Mouse (Mus musculus) MEL (cell line): Measurements from ENCODE around the gene Col4a3bp. TPM values are rescaled to one million over a fixed set of nuclear protein-coding genes. Genes with fewer than 3 reads are reported as not detected.

Source experiments
- DNase-seq: peaks from one replicate; pipeline ENCODE4 v3.0.0; 2011; ENCODE audit warnings: low read depth, low spot score
- H3K27ac ChIP-seq: 2 replicates; pipeline ENCODE4 v1.5.1; 2012; ENCODE audit warnings: low read depth, mild to moderate bottlenecking, control low read depth, low read length, moderate library complexity; ENCODE audit not compliant: control insufficient read depth
- H3K27me3 ChIP-seq, 2 experiments: fragments of 150-350 bp in 1 of 2; sonication (generic) in 1 of 2; 2 replicates each; pipeline ENCODE4 v1.6.1; 2012; ENCODE audit warnings: low read length in 2 of 2, mild to moderate bottlenecking in 2 of 2, improper control_type of control experiment in 1 of 2, moderate library complexity in 1 of 2; ENCODE audit not compliant: insufficient read depth in 2 of 2, control insufficient read depth in 1 of 2
- H3K36me3 ChIP-seq, 2 experiments: 2 replicates each; pipeline ENCODE4 v1.6.1; 2012 to 2014; ENCODE audit warnings: low read length in 2 of 2, improper control_type of control experiment in 1 of 2, inconsistent platforms in 1 of 2, mild to moderate bottlenecking in 1 of 2; ENCODE audit not compliant: insufficient read depth in 2 of 2, control insufficient read depth in 1 of 2
- H3K4me1 ChIP-seq, 2 experiments: fragments of 150-350 bp in 1 of 2; sonication (generic) in 1 of 2; 2 replicates each; pipeline ENCODE4 v1.6.1; 2012; ENCODE audit warnings: low read length in 2 of 2, improper control_type of control experiment in 1 of 2, mild to moderate bottlenecking in 1 of 2; ENCODE audit not compliant: insufficient read depth in 2 of 2, control insufficient read depth in 1 of 2
- H3K4me3 ChIP-seq, 2 experiments: fragments of 150-350 bp in 1 of 2; sonication (generic) in 1 of 2; 2 replicates each; pipeline ENCODE4 v1.5.1; 2012; ENCODE audit warnings: low read depth in 2 of 2, low read length in 2 of 2, mild to moderate bottlenecking in 2 of 2, moderate library complexity in 2 of 2, control low read depth in 1 of 2, improper control_type of control experiment in 1 of 2; ENCODE audit not compliant: control insufficient read depth in 1 of 2, insufficient read depth in 1 of 2
- H3K79me2 ChIP-seq: 2 replicates; pipeline ENCODE4 v1.6.1; 2012; ENCODE audit warnings: mild to moderate bottlenecking, low read length, moderate library complexity; ENCODE audit not compliant: control insufficient read depth, poor library complexity, insufficient read depth
- H3K9ac ChIP-seq: 2 replicates; pipeline ENCODE4 v1.6.1; 2012; ENCODE audit warnings: low read depth, mild to moderate bottlenecking, control low read depth, low read length, moderate library complexity; ENCODE audit not compliant: control insufficient read depth, poor library complexity, severe bottlenecking
- H3K9me3 ChIP-seq: fragments of 150-350 bp; sonication (generic); replicated peaks from 2 replicates; pipeline ENCODE4 v1.6.1; 2012; ENCODE audit warnings: mild to moderate bottlenecking, low read length, improper control_type of control experiment, moderate library complexity; ENCODE audit not compliant: insufficient read depth
- CHD1 ChIP-seq: IDR thresholded peaks from 2 replicates; pipeline ENCODE4 v1.6.1; 2012; ENCODE audit warnings: low read depth, mild to moderate bottlenecking, inconsistent platforms, low read length, improper control_type of control experiment
- ELF1 ChIP-seq: IDR thresholded peaks from 2 replicates; pipeline ENCODE4 v1.6.1; 2014; ENCODE audit warnings: low read depth, mild to moderate bottlenecking, inconsistent platforms, low read length, improper control_type of control experiment, moderate library complexity
- ETS1 ChIP-seq: IDR thresholded peaks from 2 replicates; pipeline ENCODE4 v1.6.1; 2012; ENCODE audit warnings: low read depth, mild to moderate bottlenecking, inconsistent platforms, low read length, improper control_type of control experiment, moderate library complexity
- GATA1 ChIP-seq: IDR thresholded peaks from 2 replicates; pipeline ENCODE4 v1.6.1; 2011; ENCODE audit warnings: low read depth, low read length, improper control_type of control experiment
- HCFC1 ChIP-seq: IDR thresholded peaks from 2 replicates; pipeline ENCODE4 v1.6.1; 2012; ENCODE audit warnings: low read depth, mild to moderate bottlenecking, inconsistent platforms, low read length, improper control_type of control experiment, moderate library complexity
- JUND ChIP-seq: IDR thresholded peaks from 2 replicates; pipeline ENCODE4 v1.6.1; 2011; ENCODE audit warnings: low read depth, mild to moderate bottlenecking, improper control_type of control experiment, low read length
- KAT2A ChIP-seq: conservative IDR thresholded peaks from 2 replicates; pipeline ENCODE4 v1.6.1; 2012; ENCODE audit warnings: low read depth, low read length, improper control_type of control experiment, inconsistent platforms
- MAFK ChIP-seq: IDR thresholded peaks from 2 replicates; pipeline ENCODE4 v1.6.1; 2011; ENCODE audit warnings: low read depth, mild to moderate bottlenecking, low read length, improper control_type of control experiment, borderline replicate concordance
- MAX ChIP-seq: IDR thresholded peaks from 2 replicates; pipeline ENCODE4 v1.6.1; 2011; ENCODE audit warnings: low read length, improper control_type of control experiment
- MYB ChIP-seq: IDR thresholded peaks from 2 replicates; pipeline ENCODE4 v1.6.1; 2011; ENCODE audit warnings: mild to moderate bottlenecking, low read depth, low read length, improper control_type of control experiment
- MYC ChIP-seq: IDR thresholded peaks from 2 replicates; pipeline ENCODE4 v1.6.1; 2011; ENCODE audit warnings: low read depth, mild to moderate bottlenecking, low read length, improper control_type of control experiment, moderate library complexity
- POLR2A ChIP-seq, 2 experiments: IDR thresholded peaks; 2 replicates each; pipeline ENCODE4 v1.6.1; 2011 to 2012; ENCODE audit warnings: low read length in 2 of 2, mild to moderate bottlenecking in 2 of 2, control low read depth in 1 of 2, improper control_type of control experiment in 1 of 2, low read depth in 1 of 2, moderate library complexity in 1 of 2; ENCODE audit not compliant: control insufficient read depth in 1 of 2, insufficient read depth in 1 of 2, poor library complexity in 1 of 2
- RCOR1 ChIP-seq: IDR thresholded peaks from 2 replicates; pipeline ENCODE4 v1.6.1; 2012; ENCODE audit warnings: low read depth, mild to moderate bottlenecking, inconsistent platforms, low read length, improper control_type of control experiment
- TBP ChIP-seq: IDR thresholded peaks from 2 replicates; pipeline ENCODE4 v1.8.0; 2011; ENCODE audit warnings: low read depth, low read length, improper control_type of control experiment
- UBTF ChIP-seq: IDR thresholded peaks from 2 replicates; pipeline ENCODE4 v1.6.1; 2012; ENCODE audit warnings: low read depth, mild to moderate bottlenecking, inconsistent platforms, low read length, improper control_type of control experiment, moderate library complexity, borderline replicate concordance; ENCODE audit not compliant: insufficient read depth
- ZNF384 ChIP-seq: IDR thresholded peaks from 2 replicates; pipeline ENCODE4 v1.6.1; 2012; ENCODE audit warnings: low read depth, mild to moderate bottlenecking, inconsistent platforms, low read length, improper control_type of control experiment
- polyA plus RNA-seq, 2 experiments: library from polyadenylated mRNA; stranded (reverse) in 1 of 2; unstranded in 1 of 2; fragments of >175 nt in 1 of 2; fragments of >200 nt in 1 of 2; gene quantifications; 2 replicates each; pipeline versions ENCODE4 v1.2.1 to v1.2.4; 2012; ENCODE audit warnings: low replicate concordance in 2 of 2, low read depth in 1 of 2; ENCODE audit not compliant: insufficient read length in 2 of 2, insufficient read depth in 1 of 2, missing spikeins in 1 of 2
- total RNA-seq: library from RNA; depleted of rRNA; stranded (reverse); fragments of 300-350 nt; gene quantifications from 2 replicates; pipeline ENCODE4 v1.2.3, GENCODE M21; 2012

Gene Col4a3bp
- total and polyA plus RNA-seq, 3 experiments: 8.9 to 12.1 TPM; not detected in 1

GRCm38 (mm10) chr13:96653041-96653440 lies 110.6 kb downstream of the Col4a3bp start:
- H3K27me3 ChIP-seq: no peaks in the 10 kb centered on the region
- TF ChIP-seq CHD1 (no peak), MYB (no peak), ZNF384 (no peak), ELF1 (no peak), RCOR1 (no peak)
- H3K79me2 ChIP-seq: no peaks in the 10 kb centered on the region
- no peak overlapping the region for H3K27ac ChIP-seq
- no peaks in the 10 kb centered on the region for H3K9me3 ChIP-seq
- H3K4me1 ChIP-seq: no peaks in the 10 kb centered on the region
- DNase-seq: no peak
- no peak overlapping the region for H3K4me3 ChIP-seq
- H3K9ac ChIP-seq: no peak overlapping the region
- peaks cover 0 to 43% of the 10 kb centered on the region in 2 experiments; a peak in 2 of 4 replicates for H3K36me3 ChIP-seq

- H3K27me3 ChIP-seq: no peaks in the 10 kb centered on the region
- H3K79me2 ChIP-seq: no peaks in the 10 kb centered on the region
- no peak overlapping the region for H3K4me3 ChIP-seq
- peaks cover 0 to 43% of the 10 kb centered on the region in 2 experiments; a peak in 2 of 4 replicates for H3K36me3 ChIP-seq
- H3K4me1 ChIP-seq: no peaks in the 10 kb centered on the region
- DNase-seq: no peak
- H3K9ac ChIP-seq: no peak overlapping the region
- no peaks in the 10 kb centered on the region for H3K9me3 ChIP-seq
- TF ChIP-seq GATA1 (no peak), MYC (no peak), KAT2A (no peak), MAFK (no peak), UBTF (no peak), ETS1 (no peak), CHD1 (no peak), JUND (no peak), HCFC1 (no peak), ZNF384 (no peak)
- H3K27ac ChIP-seq: no peak overlapping the region
These were observed 114.3 kb downstream of the Col4a3bp start for GRCm38 (mm10) chr13:96656673-96657072.

- H3K4me3 ChIP-seq: no peak overlapping the region
- no peaks in the 10 kb centered on the region for H3K9me3 ChIP-seq
- H3K36me3 ChIP-seq: peaks cover 0 to 47% of the 10 kb centered on the region in 2 experiments; a peak in 2 of 4 replicates
- no peaks in the 10 kb centered on the region for H3K4me1 ChIP-seq
- no peak overlapping the region for H3K27ac ChIP-seq
- H3K27me3 ChIP-seq: no peaks in the 10 kb centered on the region
- no peaks in the 10 kb centered on the region for H3K79me2 ChIP-seq
- DNase-seq: no peak
- no peak for TF ChIP-seq MAX
- no peak for TF ChIP-seq ELF1
- no peak for TF ChIP-seq POLR2A (IDR thresholded peaks at IDR 0.05; ENCODE audit: control insufficient read depth in 1 of 2, insufficient read depth in 1 of 2, low read depth in 1 of 2, low read length in 2 of 2, poor library complexity in 1 of 2)
- TF ChIP-seq TBP: no peak
- TF ChIP-seq, all 39 proteins: peak for 0
- H3K9ac ChIP-seq: no peak overlapping the region
These were observed 116.5 kb downstream of the Col4a3bp start for GRCm38 (mm10) chr13:96658936-96659335.
